Mouse (Mus musculus): ENCODE measurements around the gene Gmpr.

GRCm38 (mm10) chr13:45505546-45505945 is 1.7 kb upstream of the Gmpr start:
- TF ChIP-seq CTCF (IDR thresholded peaks at IDR 0.05) (no peak), POLR2A (IDR thresholded peaks at IDR 0.05; ENCODE audit: insufficient read depth, low read depth, low read length) (no peak)

Measured in heart, adult 2 months (tissue).